Mouse (Mus musculus) intestine, embryonic 14.5 days (tissue): ENCODE measurements around the gene Ube4b. TPM values are rescaled to one million over a fixed set of nuclear protein-coding genes. Genes with fewer than 3 reads are reported as not detected.
A peak's percentile ranks its signal among the peaks of the same experiment; 100 is the strongest.

ENCODE experiments used
- ATAC-seq: fragments of 200-750 bp; cut with Nextera tagmentation; replicated peaks from 2 replicates; pipeline ENCODE4 v1.8.0; 2017; ENCODE audit warnings: low read depth, moderate number of reproducible peaks, moderate TSS enrichment, moderate library complexity; ENCODE audit not compliant: low FRiP score, low TSS enrichment
- DNase-seq: peaks from one replicate; pipeline ENCODE4 v3.0.0-alpha.2; 2018; ENCODE audit warnings: low spot score
- H3K27ac ChIP-seq: fragments of 300-500 bp; sonication (generic); 2 replicates; pipeline ENCODE4 v1.5.1; 2014; ENCODE audit warnings: low read depth, mild to moderate bottlenecking, control low read depth
- H3K27me3 ChIP-seq: fragments of 300-500 bp; sonication (generic); replicated peaks from 2 replicates; pipeline ENCODE4 v1.6.1; 2014; ENCODE audit warnings: low read length, control low read depth; ENCODE audit not compliant: control insufficient read depth, insufficient read depth
- H3K36me3 ChIP-seq: fragments of 300-500 bp; sonication (generic); 2 replicates; pipeline ENCODE4 v1.6.1; 2014; ENCODE audit warnings: low read length, control low read depth; ENCODE audit not compliant: control insufficient read depth, insufficient read depth
- H3K4me1 ChIP-seq: fragments of 300-500 bp; sonication (generic); replicated peaks from 2 replicates; pipeline ENCODE4 v1.6.1; 2014; ENCODE audit warnings: low read length, control low read depth, mixed read lengths; ENCODE audit not compliant: control insufficient read depth, insufficient read depth
- H3K4me2 ChIP-seq: fragments of 300-500 bp; sonication (generic); 2 replicates; pipeline ENCODE4 v1.6.1; 2014; ENCODE audit warnings: low read length
- H3K4me3 ChIP-seq: fragments of 300-500 bp; sonication (generic); 2 replicates; pipeline ENCODE4 v1.5.1; 2014; ENCODE audit warnings: low read depth, low read length, control low read depth, mixed read lengths
- H3K9ac ChIP-seq: fragments of 300-500 bp; sonication (generic); 2 replicates; pipeline ENCODE4 v1.6.1; 2014; ENCODE audit warnings: mild to moderate bottlenecking, low read length
- H3K9me3 ChIP-seq: fragments of 300-500 bp; sonication (generic); 2 replicates; pipeline ENCODE4 v1.6.1; 2016; ENCODE audit warnings: low read length, control low read depth; ENCODE audit not compliant: control insufficient read depth
- WGBS: fragments of 180-500 bp; shearing (Covaris S2); extraction: QIAGEN DNeasy Blood & Tissue Kit; methylation state at CpG from one replicate; pipeline ENCODE4 v1.1.7; 2014; 5-methylcytosine and 5-hydroxymethylcytosine counted together
- polyA plus RNA-seq: library from polyadenylated mRNA; unstranded; fragments of >200 nt; fragmentation: Nextera tagmentation; extraction: Ambion mirVana; gene quantifications from 2 replicates; pipeline ENCODE4 v1.2.1, GENCODE M21; 2014

Gene Ube4b
- polyA plus RNA-seq, 1 experiment from 2014 or later: 40.8 TPM

- Histone ChIP-seq H3K4me1 (peaks cover 25% of the 10 kb centered on the region), H3K9me3 (no peaks in the 10 kb centered on the region), H3K4me2 (peak overlapping the region; percentile 54), H3K27me3 (no peaks in the 10 kb centered on the region), H3K9ac (peak overlapping the region; percentile 84), H3K36me3 (no peaks in the 10 kb centered on the region), H3K27ac (peak overlapping the region; percentile 89), H3K4me3 (peak overlapping the region; percentile 90)
- DNase-seq: peak; percentile 84
- peak; percentile 81 for ATAC-seq
- under 1% methylated on average over 79 of the region's 83 CpGs for WGBS
Measured at GRCm38 (mm10) chr4:149306712-149307595, 119.6 kb downstream of the Ube4b start.

- peak overlapping the region; percentile 84 for H3K9ac ChIP-seq
- H3K4me2 ChIP-seq: peak overlapping the region; percentile 54
- ATAC-seq: no peak
- H3K4me3 ChIP-seq: peak overlapping the region; percentile 90
- peak overlapping the region; percentile 89 for H3K27ac ChIP-seq
- peak; percentile 55 for DNase-seq
- no peaks in the 10 kb centered on the region for H3K9me3 ChIP-seq
- no peaks in the 10 kb centered on the region for H3K27me3 ChIP-seq
- peaks cover 25% of the 10 kb centered on the region for H3K4me1 ChIP-seq
- WGBS: 43% methylated on average over 14 of the region's 14 CpGs
- H3K36me3 ChIP-seq: no peaks in the 10 kb centered on the region
Measured at GRCm38 (mm10) chr4:149305761-149306711, 120.5 kb downstream of the Ube4b start.

GRCm38 (mm10) chr4:149304466-149304865 is 122.1 kb downstream of the Ube4b start:
- H3K27ac ChIP-seq: no peak overlapping the region
- no peaks in the 10 kb centered on the region for H3K9me3 ChIP-seq
- no peak overlapping the region for H3K9ac ChIP-seq
- no peak overlapping the region for H3K4me2 ChIP-seq
- no peaks in the 10 kb centered on the region for H3K36me3 ChIP-seq
- 68% methylated on average over 1 of the region's 1 CpGs for WGBS
- ATAC-seq: no peak
- DNase-seq: no peak
- H3K27me3 ChIP-seq: no peaks in the 10 kb centered on the region
- H3K4me3 ChIP-seq: no peak overlapping the region
- peaks cover 25% of the 10 kb centered on the region for H3K4me1 ChIP-seq

GRCm38 (mm10) chr4:149303502-149303901 is 123.0 kb downstream of the Ube4b start:
- 0 out of 2 replicates have a peak overlapping the region, but pooled peaks have one; percentile 5 for H3K9ac ChIP-seq
- 38% methylated on average over 5 of the region's 5 CpGs for WGBS
- no peak for ATAC-seq
- no peak overlapping the region for H3K4me3 ChIP-seq
- peak overlapping the region; percentile 22; the same call in 1 of the 2 replicates for H3K27ac ChIP-seq
- no peak for DNase-seq
- H3K9me3 ChIP-seq: no peaks in the 10 kb centered on the region
- peaks cover 25% of the 10 kb centered on the region for H3K4me1 ChIP-seq
- no peaks in the 10 kb centered on the region for H3K36me3 ChIP-seq
- no peaks in the 10 kb centered on the region for H3K27me3 ChIP-seq
- 0 out of 2 replicates have a peak overlapping the region, but pooled peaks have one; percentile 8 for H3K4me2 ChIP-seq

- Histone ChIP-seq H3K4me2 (peak overlapping the region; percentile 8; the same call in 1 of the 2 replicates), H3K36me3 (no peaks in the 10 kb centered on the region), H3K9me3 (no peaks in the 10 kb centered on the region), H3K4me3 (no peak overlapping the region), H3K27me3 (no peaks in the 10 kb centered on the region), H3K9ac (no peak overlapping the region), H3K4me1 (peaks cover 25% of the 10 kb centered on the region), H3K27ac (no peak overlapping the region)
- ATAC-seq (no peak), DNase-seq (no peak)
- 71% methylated on average over 5 of the region's 5 CpGs for WGBS
Measured at GRCm38 (mm10) chr4:149302751-149303150, 123.8 kb downstream of the Ube4b start.

- WGBS: 52% methylated on average over 3 of the region's 3 CpGs
- no peak overlapping the region for H3K27ac ChIP-seq
- no peaks in the 10 kb centered on the region for H3K27me3 ChIP-seq
- no peak overlapping the region for H3K4me2 ChIP-seq
- H3K4me1 ChIP-seq: peaks cover 25% of the 10 kb centered on the region
- DNase-seq: no peak
- H3K9me3 ChIP-seq: no peaks in the 10 kb centered on the region
- ATAC-seq: no peak
- no peak overlapping the region for H3K9ac ChIP-seq
- H3K36me3 ChIP-seq: no peaks in the 10 kb centered on the region
- H3K4me3 ChIP-seq: no peak overlapping the region
Measured at GRCm38 (mm10) chr4:149302136-149302535, 124.4 kb downstream of the Ube4b start.

GRCm38 (mm10) chr4:149296501-149296900 is 130.0 kb downstream of the Ube4b start:
- ATAC-seq: no peak
- Histone ChIP-seq H3K27ac (no peak overlapping the region), H3K36me3 (no peaks in the 10 kb centered on the region), H3K9ac (no peak overlapping the region), H3K4me3 (no peak overlapping the region), H3K9me3 (no peaks in the 10 kb centered on the region), H3K27me3 (no peaks in the 10 kb centered on the region), H3K4me1 (peaks cover 11% of the 10 kb centered on the region; the same call in 1 of the 2 replicates), H3K4me2 (no peak overlapping the region)
- no peak for DNase-seq
- WGBS: 75% methylated on average over 2 of the region's 2 CpGs

- Histone ChIP-seq H3K4me1 (peaks cover 11% of the 10 kb centered on the region; the same call in 1 of the 2 replicates), H3K27ac (no peak overlapping the region), H3K36me3 (peaks cover 11% of the 10 kb centered on the region; the same call in 1 of the 2 replicates), H3K4me3 (no peak overlapping the region), H3K9ac (no peak overlapping the region), H3K4me2 (no peak overlapping the region), H3K9me3 (no peaks in the 10 kb centered on the region), H3K27me3 (no peaks in the 10 kb centered on the region)
- DNase-seq (no peak), ATAC-seq (no peak)
- 52% methylated on average over 5 of the region's 5 CpGs for WGBS
Measured at GRCm38 (mm10) chr4:149292984-149293383, 133.6 kb downstream of the Ube4b start.
